Mouse (Mus musculus) left cerebral cortex, postnatal 25 days (tissue): ENCODE measurements at regions not wholly inside any gene's neighbourhood (a gene's known extent, or its start where the extent isn't known, plus 50 kb on each side); places are given as distances from the start of the nearest gene placed in this dataset.

ENCODE experiments used
- DNase-seq, 2 experiments: peaks; one replicate each; pipeline ENCODE4 v3.0.0; 2022; ENCODE audit warnings: low spot score in 2 of 2, mixed read lengths in 1 of 2
- intact Hi-C: fragments of 180-260 bp; cut with DNase I; formaldehyde crosslinking; loops from one replicate; pipeline ENCODE4 v1.15.1; 2025

DNA sequence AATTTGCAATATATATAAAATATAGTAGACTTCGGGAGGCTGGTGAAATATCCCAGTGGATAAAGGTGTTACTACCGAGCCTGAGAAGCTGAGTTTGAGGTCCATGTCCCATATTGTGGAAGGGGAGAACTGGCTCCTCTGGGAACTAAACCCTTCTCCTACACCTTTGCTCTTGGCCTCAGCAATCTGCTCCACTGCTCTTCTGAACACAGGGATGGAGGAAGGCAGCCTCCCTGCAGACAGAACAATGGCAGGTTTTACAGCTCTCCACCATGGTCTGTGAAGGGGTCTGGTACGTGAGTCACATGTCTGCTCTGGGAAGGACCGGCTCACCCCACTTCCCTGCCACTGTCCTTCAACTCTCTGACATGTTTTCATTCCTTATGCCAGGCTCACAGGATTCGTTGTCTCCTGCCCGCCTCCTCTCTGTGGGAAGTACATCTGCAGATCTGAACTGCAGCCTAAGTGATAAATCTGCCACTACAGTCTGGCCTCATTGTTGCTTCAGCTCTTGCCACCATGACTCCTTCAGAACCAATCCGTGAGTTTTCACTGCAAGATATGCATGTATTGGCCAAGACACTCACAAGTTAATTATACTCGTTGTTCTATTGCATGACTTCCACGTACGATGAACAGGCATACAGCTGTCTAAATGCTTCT is 220.0 kb upstream of the Gm9767 start:
- DNase-seq: peak in 1 of 2 experiments; percentile 6
- intact Hi-C loops: no loop called here

DNA sequence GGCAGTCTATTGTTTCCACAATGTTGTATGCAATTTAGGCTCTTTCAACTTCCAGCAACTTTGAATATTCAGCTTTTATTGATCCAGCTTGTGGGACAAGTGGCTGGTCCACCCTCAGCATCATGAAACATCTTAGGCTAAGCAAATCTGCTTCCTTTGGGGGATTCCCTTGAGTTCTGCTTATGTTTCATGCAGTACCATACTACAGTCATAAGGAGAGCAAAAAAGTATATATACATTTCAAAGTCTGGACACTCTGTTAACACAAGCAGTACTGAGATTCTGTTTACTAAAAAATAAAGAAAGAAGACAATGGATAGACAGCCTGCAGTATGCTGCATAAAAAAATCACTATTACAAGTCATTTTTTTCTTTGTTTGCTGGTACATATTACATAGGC is 233.7 kb upstream of the Gm9767 start:
- no peak for DNase-seq
- intact Hi-C loops: no loop called here

DNA sequence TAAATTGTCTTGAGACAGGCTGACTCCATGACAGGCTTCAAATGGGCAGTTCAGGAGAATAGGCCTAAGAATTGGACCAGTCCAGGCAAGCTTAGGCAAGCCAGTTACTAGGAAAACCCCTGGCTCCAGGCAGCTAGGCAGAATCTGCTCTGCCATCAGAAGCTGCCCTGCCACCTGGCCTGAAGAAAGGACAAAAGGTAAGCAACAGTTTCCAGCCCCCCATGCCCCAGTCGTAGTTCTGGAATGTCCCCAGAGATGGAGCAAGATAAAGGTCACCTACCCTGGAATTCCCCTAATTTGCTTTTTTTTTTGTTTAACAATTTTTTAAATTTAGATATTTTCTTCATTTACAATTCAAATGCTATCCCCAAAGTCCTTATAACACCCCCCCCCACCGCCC is 248.8 kb upstream of the Gm9767 start:
- intact Hi-C loops: loop anchor here (5.0 kb wide), 1 partner anchor 78 kb away; no protein-coding TSS in a partner anchor

DNA sequence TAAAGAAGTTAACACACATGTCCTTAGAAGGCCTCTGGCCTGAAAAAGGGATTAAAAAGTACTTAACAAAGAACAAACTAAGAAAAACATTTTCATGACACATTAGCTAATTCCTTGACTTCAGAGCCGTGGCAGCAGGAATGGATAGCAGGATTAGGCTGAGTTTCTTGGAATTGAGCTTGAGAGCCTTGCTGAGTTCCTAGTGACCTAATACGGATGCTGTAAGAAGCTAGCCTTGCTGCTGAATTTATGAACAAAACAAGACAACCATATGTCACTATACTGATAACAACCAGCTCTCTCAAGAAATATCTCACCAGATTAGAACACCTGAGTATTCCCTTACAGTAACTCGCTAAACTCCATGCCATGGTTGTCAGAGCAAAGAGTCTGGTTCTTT is 268.2 kb upstream of the Smlr1 start:
- no peak for DNase-seq
- intact Hi-C loops: no loop called here

More for the DNA sequence above, 248.8 kb upstream of the Gm9767 start:
- DNase-seq: no peak

DNA sequence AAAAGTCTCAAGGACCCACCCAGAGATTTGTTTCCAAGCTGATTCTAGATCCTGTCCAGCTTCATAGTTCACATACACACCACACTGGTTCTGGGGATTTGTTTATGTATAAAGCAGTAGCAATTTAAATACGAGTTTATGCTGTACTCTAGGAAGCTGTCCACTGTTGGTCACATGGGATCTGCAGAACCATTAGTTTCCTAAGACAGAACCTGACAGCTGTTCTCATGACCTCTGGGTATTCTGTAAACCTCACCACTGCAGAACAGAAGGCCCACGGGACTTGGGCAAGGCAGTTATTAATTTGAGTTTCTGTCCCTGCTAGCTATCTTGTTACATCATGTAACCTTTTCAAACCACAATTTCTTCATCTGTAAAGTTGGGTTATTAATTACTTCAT is 265.4 kb upstream of the Smlr1 start:
- DNase-seq: no peak
- intact Hi-C loops: no loop called here

DNA sequence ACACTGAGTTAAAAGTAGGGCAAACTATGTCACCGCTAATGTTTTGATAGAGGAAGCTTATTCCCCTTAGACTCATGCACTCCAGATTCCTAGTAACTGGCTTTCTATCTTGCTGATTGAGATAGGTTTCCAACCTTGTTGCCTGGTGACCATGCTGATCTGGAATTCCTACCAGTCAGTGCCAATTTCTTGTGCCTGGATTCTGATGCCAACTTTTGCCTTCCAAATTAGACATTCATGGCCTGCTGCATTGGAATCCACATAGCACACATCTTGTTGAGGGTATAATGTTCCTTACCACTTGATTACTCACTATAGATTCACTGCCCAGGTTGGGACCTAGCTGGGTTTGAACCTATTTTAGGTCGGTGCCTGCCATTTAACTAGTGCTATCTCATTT is 262.8 kb upstream of the Smlr1 start:
- intact Hi-C loops: no loop called here

DNA sequence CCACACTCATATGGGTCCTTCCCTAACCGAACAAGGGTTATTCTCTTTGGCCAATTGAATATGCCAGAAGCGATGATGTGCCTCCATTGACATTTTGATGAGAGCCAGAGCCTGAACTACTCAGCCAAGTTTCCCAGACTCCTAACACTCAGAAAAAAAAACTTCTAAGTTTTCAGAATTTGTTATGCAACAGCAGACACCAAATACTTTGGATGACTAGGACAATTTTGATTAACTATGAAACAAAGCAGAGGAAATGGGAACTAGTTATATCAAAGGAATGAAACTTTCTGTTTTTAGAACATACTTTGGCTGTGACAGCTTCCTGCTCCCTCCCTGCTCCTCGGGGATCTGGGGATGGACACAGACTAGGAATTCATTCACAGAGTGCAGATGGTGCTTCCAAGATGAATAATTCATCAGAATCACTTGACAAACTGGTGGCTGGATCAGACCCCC is 254.3 kb upstream of the Smlr1 start:
- intact Hi-C loops: no loop called here
- DNase-seq: no peak

More for the DNA sequence above, 262.8 kb upstream of the Smlr1 start:
- no peak for DNase-seq

DNA sequence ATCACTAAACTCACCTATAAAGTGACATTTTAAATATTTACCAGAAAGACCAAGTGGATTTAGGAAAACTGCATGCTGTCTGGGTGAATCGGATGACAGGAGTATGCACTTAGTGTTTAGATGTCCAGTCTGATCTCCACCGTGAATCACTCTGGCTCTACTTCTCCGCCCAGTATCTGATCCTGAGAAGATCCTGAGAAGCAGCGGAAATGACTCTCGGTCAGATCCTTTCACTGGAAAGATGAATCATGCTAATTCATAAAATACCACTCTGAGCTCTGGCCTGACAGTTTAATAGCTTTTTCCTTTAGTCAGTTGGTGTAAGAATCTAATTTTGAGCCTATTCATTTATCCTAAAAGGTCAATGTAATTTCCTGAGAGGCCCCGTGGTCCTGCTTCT is 252.6 kb upstream of the Smlr1 start:
- intact Hi-C loops: no loop called here
- no peak for DNase-seq

DNA sequence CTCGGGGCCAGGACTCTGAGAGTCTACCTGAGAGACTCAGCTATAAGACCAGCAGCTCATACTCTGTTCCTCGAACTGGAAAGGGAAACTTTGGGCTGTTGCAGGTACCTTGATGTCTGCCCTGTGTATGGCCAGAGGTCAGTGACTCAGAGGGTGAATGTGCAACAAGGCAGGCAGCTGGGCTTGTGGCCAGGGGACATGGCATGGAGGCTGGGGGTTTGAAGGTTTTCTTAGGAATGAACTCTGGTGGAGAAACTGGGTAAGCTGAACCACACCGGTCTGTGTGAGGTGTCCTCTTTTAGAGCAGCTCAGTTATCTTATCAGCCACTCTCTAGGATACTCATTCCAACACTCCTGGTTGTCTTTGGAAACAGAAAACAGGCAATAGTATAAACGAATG is 251.9 kb upstream of the Smlr1 start:
- intact Hi-C loops: no loop called here
- no peak for DNase-seq

DNA sequence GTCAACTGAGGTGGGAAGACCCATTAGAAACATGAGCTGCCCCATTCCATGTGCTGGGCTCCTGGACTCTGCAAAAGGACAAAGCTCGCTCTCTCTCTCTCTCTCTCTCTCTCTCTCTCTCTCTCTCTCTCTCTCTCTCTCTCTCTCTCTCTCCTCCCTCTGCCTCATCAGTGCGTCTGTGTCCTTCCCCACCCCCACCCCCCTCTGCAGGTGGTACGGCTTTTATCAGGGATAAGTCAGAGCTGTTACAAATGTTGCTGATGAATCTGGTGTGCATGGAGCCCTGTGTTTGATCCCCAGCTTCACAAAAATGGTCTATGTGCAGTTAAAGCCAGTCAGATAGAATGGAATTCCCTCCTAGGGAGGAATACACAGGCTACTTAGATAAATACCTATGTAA is 247.8 kb upstream of the Smlr1 start:
- no peak for DNase-seq

DNA sequence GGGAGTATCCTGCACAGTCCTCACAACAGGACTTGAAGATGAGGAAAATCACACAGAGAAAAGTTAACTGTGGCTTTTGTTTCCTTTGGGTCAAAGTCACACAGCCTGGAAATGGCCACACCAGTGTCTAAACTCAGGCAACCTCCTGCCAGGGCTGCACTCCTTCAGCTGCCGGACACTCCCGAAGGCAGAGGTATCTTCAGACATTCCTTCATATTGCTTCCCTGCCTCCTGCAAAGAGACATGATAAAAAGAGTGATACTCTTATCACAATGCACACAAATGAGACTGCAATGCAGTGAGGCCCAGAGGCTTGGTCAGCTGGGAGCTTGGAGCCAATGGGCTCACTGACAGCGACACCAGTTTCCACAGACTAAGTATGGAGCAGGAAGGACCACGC is 243.4 kb upstream of the Smlr1 start:
- intact Hi-C loops: no loop called here
- no peak for DNase-seq

More for the DNA sequence above, 247.8 kb upstream of the Smlr1 start:
- intact Hi-C loops: no loop called here

DNA sequence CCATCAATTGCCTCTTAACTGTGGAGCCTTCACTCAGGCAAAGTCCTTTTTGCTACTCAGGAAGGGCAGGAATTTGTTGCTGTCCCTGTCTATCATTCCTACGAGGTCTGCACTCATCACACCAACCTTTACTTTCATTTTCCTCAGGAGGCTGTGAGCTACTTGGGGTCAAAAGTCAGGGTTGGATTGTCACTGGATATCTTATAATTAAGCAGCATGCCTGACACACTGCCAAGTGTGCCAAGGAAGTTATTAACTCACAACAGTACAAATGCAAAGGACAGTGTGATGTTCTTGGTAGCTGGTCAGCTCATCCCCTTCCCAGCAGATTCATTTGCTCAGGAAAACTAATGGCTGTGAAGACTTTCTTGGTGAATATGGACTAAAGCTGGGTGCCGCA is 241.7 kb upstream of the Smlr1 start:
- intact Hi-C loops: no loop called here
- no peak for DNase-seq

DNA sequence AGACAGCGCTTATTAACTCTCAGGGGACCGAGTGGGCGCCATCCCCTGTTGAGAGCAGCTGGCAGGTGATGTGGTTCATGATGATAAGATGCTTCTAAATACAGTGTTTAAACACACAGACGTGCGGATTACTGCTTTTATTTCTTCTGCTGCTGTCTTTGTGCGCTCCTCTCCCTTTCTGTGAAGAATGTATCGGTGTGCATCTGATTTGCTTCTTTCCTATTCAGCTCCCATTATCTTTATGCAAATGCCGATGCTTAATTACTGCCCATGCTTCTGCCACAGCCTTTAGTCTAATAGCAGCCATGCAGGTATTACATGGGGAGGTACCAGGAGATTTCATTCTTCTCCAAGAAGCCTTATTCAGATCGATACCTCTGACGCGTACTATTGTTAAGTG is 240.6 kb upstream of the Smlr1 start:
- intact Hi-C loops: no loop called here
- DNase-seq: no peak

DNA sequence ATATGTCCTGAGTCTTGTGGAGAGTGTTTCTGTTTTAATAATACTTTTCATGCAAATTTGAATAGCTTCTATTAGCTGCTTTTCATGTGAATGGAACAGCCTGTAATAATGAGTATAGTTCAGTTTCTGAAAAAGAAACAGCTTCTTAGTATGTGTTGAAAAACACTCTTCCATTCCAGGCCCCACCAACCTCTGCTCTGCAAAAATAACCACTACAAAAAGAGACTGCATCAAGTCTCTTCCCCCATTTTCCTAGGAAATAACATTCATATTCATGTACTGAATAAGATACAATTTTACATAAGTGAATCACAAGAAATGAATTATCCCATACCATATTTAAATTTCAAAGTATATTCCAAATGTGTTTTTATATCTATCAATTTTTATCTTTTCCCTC is 234.0 kb upstream of the Smlr1 start:
- intact Hi-C loops: no loop called here
- peak in 1 of 2 experiments; percentile 58 for DNase-seq

DNA sequence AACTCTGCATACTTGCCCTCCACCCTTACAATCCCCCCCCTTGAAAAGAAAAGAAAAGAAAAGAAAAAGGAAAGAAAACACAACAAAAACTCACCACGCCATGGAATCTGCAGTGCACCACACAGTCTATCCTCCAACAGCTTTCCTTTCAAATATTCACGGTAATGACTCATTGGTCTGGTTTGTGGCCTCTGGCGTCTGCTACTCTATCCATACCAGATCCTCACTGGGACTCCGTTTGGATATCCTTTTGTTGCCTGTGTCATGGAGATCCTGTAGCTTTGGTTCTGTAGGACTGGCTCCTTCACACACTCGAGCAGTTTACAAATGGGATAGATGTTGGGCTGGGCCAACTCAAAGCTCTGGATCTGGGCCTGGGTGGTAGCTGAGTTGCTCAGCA is 232.4 kb upstream of the Smlr1 start:
- intact Hi-C loops: no loop called here

DNA sequence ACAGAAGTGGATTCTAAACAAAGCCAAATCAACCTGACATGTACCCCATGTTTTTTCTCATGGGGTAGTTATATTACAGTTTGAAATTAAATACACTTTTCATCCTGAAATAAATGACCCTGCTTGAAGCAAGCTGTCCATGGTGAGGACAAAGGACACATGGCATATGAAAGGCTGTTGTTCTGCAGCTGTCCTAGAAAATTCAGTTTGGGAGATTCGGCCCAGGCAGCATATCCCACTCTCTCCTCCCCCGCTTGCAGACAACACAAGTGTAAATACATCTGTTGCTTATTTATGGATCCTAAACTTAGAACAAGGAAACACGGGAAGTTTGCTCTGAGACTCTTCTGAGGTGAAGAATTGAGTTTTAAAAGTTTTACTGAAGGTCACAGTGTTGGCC is 218.2 kb upstream of the Smlr1 start:
- DNase-seq: no peak

More for the DNA sequence above, 232.4 kb upstream of the Smlr1 start:
- no peak for DNase-seq

DNA sequence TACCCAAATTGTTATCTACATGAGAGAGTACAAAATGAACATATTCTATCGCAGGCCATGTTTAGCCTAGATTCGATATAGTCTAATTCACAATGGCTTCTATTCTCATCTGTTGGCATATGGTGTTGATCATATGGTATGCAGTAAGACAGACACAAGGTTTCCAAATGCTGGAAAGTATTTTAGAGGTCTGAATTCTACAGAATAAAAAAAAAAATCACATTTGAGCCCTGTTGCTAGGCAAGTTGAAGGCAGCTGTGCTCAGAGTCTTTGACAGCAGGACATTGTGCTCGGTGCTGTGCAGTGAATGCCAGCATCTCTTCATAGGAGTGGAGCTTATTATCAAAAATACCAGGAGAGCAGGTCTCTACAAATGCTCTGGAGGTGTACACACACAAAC is 206.6 kb upstream of the Smlr1 start:
- intact Hi-C loops: no loop called here
- DNase-seq: peak; percentile 23 to 76

More for the DNA sequence above, 218.2 kb upstream of the Smlr1 start:
- intact Hi-C loops: no loop called here

DNA sequence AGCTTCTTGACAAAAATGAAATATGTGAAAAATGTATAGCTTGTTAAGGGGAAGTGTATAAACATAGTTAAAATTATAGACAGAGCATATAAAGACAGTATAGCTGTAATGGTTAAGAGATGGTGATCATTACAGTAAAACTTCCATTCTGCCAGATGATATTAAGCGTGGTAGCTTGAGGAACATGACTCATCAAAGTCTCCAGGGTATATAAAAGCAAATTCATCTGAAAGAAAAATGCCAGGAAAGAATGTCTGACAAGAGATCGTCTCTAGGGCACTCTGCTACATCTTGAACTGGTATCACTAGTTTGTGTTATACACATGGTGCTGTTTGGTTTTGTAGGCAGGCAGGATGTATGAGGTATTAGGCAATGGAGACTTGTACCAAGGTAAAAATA is 204.9 kb upstream of the Smlr1 start:
- DNase-seq: no peak
- intact Hi-C loops: no loop called here

DNA sequence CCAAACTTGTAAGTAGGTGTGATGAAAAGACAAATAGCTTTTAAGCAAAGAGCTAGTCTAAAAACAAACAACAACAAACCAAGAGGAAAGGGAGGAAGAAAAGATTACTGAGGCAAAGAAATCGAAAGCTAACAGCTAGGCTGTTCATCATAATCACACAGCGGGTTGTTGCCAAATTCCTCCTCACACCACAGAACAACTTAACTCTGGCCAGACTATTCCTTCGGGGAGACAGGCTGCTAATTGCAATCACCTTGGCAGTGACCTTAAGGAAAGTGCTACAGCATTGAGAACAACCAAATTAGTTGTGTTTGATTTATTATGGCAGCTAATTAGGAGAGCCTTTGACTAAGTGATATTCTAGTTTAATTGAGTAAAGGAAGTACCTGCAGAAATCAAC is 194.4 kb upstream of the Smlr1 start:
- intact Hi-C loops: no loop called here
- no peak for DNase-seq

DNA sequence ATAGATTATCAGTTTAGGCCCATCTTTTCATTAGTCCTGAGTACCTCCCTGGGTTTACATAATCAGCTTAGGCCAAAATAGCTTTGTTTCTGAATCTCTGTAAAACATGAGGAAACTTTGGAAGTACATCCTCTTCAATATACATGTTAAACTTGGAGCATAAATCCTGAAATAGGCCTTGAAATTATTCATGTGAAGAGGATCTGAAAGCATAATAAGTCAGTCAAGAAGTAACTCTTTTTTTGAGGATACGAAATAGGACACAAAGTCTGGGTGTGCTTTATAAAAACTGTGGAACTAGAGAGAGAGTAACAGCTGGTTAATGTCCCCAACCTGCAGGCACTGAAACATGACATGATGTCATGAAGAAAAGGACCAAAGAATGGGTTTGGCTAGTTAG is 187.9 kb upstream of the Smlr1 start:
- intact Hi-C loops: no loop called here
- peak in 1 of 2 experiments; percentile 32 for DNase-seq

DNA sequence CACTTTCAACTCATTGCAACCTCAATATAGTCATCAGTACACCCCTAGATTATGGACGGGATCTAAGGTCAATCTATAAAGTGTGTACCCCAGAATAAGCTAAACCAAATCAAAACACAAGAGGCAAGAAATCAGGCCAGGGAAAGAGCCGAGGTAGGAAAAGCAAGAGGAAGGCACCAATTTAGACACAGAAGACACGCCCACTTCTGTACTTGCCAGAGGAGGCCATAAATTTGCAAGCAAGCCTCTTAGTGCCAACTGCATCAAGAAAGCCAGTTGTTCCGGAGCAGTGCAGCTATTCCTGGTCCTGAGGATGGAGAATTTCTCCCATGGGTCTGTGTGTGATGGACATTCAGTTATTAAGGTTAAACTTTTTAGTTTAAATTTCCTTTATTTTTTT is 179.7 kb upstream of the Smlr1 start:
- intact Hi-C loops: no loop called here
- peak in 1 of 2 experiments; percentile 64 for DNase-seq

DNA sequence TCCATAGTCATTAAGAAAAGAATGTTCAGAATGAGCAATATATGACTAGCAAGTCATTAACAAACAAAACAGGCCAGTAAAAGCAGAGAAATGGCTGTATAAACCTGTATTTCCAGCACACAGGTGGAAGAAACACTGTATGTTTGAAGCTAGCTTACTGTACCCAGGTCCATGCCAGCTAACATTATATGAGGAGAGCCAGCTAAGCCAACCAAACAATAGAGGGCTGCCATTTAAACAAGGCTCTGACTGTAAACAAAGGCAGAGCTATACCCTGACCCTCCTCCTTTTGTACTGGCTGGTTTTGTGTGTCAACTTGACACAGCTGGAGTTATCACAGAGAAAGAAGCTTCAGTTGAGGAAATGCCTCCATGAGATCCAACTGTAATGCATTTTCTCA is 178.6 kb upstream of the Smlr1 start:
- intact Hi-C loops: no loop called here
- DNase-seq: no peak
